Mouse (Mus musculus) heart, embryonic 12.5 days (tissue): ENCODE results near the gene Plppr1. TPM values are rescaled to one million over a fixed set of nuclear protein-coding genes. Genes with fewer than 3 reads are reported as not detected.

Source experiments
- ATAC-seq: fragments of 200-750 bp; cut with Nextera tagmentation; 2 replicates; pipeline ENCODE4 v1.8.0; 2017; ENCODE audit warnings: moderate TSS enrichment, moderate library complexity; ENCODE audit not compliant: insufficient number of reproducible peaks, low FRiP score
- H3K27ac ChIP-seq: fragments of 300-500 bp; sonication (generic); 2 replicates; pipeline ENCODE4 v1.5.1; 2016; ENCODE audit warnings: mild to moderate bottlenecking, moderate library complexity; ENCODE audit not compliant: poor library complexity, severe bottlenecking
- H3K27me3 ChIP-seq: fragments of 300-500 bp; sonication (generic); replicated peaks from 2 replicates; pipeline ENCODE4 v1.6.1; 2016; ENCODE audit warnings: mild to moderate bottlenecking, moderate library complexity
- H3K36me3 ChIP-seq: fragments of 300-500 bp; sonication (generic); 2 replicates; pipeline ENCODE4 v1.6.1; 2016; ENCODE audit warnings: mild to moderate bottlenecking, moderate library complexity
- H3K4me1 ChIP-seq: fragments of 300-500 bp; sonication (generic); replicated peaks from 2 replicates; pipeline ENCODE4 v1.6.1; 2016; ENCODE audit warnings: mild to moderate bottlenecking
- H3K4me2 ChIP-seq: fragments of 300-500 bp; sonication (generic); 2 replicates; pipeline ENCODE4 v1.6.1; 2016; ENCODE audit warnings: mild to moderate bottlenecking, moderate library complexity
- H3K4me3 ChIP-seq: fragments of 300-500 bp; sonication (generic); 2 replicates; pipeline ENCODE4 v1.5.1; 2016; ENCODE audit warnings: mild to moderate bottlenecking
- H3K9ac ChIP-seq: fragments of 300-500 bp; sonication (generic); 2 replicates; pipeline ENCODE4 v1.6.1; 2016; ENCODE audit warnings: mild to moderate bottlenecking, moderate library complexity
- H3K9me3 ChIP-seq: fragments of 300-500 bp; sonication (generic); replicated peaks from 2 replicates; pipeline ENCODE4 v1.6.1; 2016; ENCODE audit warnings: mild to moderate bottlenecking, moderate library complexity
- WGBS: fragments of 180-500 bp; shearing (Covaris S2); methylation state at CpG from one replicate; pipeline ENCODE4 v1.1.7; 2016; 5-methylcytosine and 5-hydroxymethylcytosine counted together
- polyA plus RNA-seq: library from polyadenylated mRNA; unstranded; fragments of >200 nt; fragmentation: Nextera tagmentation; extraction: Ambion mirVana; gene quantifications from 2 replicates; pipeline ENCODE4 v1.2.1, GENCODE M21; 2016

Gene Plppr1
- polyA plus RNA-seq, 1 experiment from 2014 or later, result 2.3 TPM

- H3K9me3 ChIP-seq, result no peaks in the 10 kb centered on the region
- 27% methylated on average over 4 of the region's 4 CpGs for WGBS
- ATAC-seq, result no peak
- H3K9ac ChIP-seq, result no peak overlapping the region
- H3K4me2 ChIP-seq, result no peak overlapping the region
- no peaks in the 10 kb centered on the region for H3K36me3 ChIP-seq
- H3K27ac ChIP-seq, result peak overlapping the region; percentile 85
- no peak overlapping the region for H3K4me3 ChIP-seq
- 0 out of 2 replicates have a peak, but pooled peaks cover 5% of the 10 kb centered on the region for H3K4me1 ChIP-seq
- H3K27me3 ChIP-seq, result no peaks in the 10 kb centered on the region
Observed at GRCm38 (mm10) chr4:49072886-49073285, 13.8 kb downstream of the Plppr1 start.

- Histone ChIP-seq H3K36me3 (no peaks in the 10 kb centered on the region), H3K4me2 (no peak overlapping the region), H3K4me1 (0 out of 2 replicates have a peak, but pooled peaks cover 5% of the 10 kb centered on the region), H3K27ac (no peak overlapping the region), H3K9me3 (no peaks in the 10 kb centered on the region), H3K4me3 (no peak overlapping the region), H3K27me3 (no peaks in the 10 kb centered on the region), H3K9ac (no peak overlapping the region)
- no peak for ATAC-seq
- 88% methylated on average over 2 of the region's 2 CpGs for WGBS
Observed at GRCm38 (mm10) chr4:49075881-49076280, 16.8 kb downstream of the Plppr1 start.

- ATAC-seq, result no peak
- 67% methylated on average over 1 of the region's 1 CpGs for WGBS
- H3K36me3 ChIP-seq, result no peaks in the 10 kb centered on the region
Observed at GRCm38 (mm10) chr4:49079399-49079798, 20.3 kb downstream of the Plppr1 start.

GRCm38 (mm10) chr4:49088205-49088604 lies 29.1 kb downstream of the Plppr1 start:
- no peaks in the 10 kb centered on the region for H3K27me3 ChIP-seq
- H3K4me1 ChIP-seq, result no peaks in the 10 kb centered on the region
- no peak overlapping the region for H3K27ac ChIP-seq
- no peak overlapping the region for H3K4me2 ChIP-seq
- no peak overlapping the region for H3K9ac ChIP-seq
- no peak overlapping the region for H3K4me3 ChIP-seq
- 54% methylated on average over 3 of the region's 3 CpGs for WGBS
- H3K9me3 ChIP-seq, result no peaks in the 10 kb centered on the region
- ATAC-seq, result no peak
- H3K36me3 ChIP-seq, result no peaks in the 10 kb centered on the region

More at GRCm38 (mm10) chr4:49079399-49079798, 20.3 kb downstream of the Plppr1 start:
- Histone ChIP-seq H3K4me2 (no peak overlapping the region), H3K4me3 (no peak overlapping the region), H3K9me3 (no peaks in the 10 kb centered on the region), H3K27ac (no peak overlapping the region), H3K9ac (no peak overlapping the region), H3K4me1 (no peaks in the 10 kb centered on the region), H3K27me3 (no peaks in the 10 kb centered on the region)

GRCm38 (mm10) chr4:49090461-49090860 lies 31.4 kb downstream of the Plppr1 start:
- Histone ChIP-seq H3K27me3 (no peaks in the 10 kb centered on the region), H3K4me2 (no peak overlapping the region), H3K36me3 (no peaks in the 10 kb centered on the region), H3K27ac (no peak overlapping the region), H3K9me3 (no peaks in the 10 kb centered on the region), H3K9ac (no peak overlapping the region), H3K4me3 (no peak overlapping the region), H3K4me1 (no peaks in the 10 kb centered on the region)
- ATAC-seq, result no peak
- WGBS, result 94% methylated on average over 1 of the region's 1 CpGs

GRCm38 (mm10) chr4:49099448-49099847 lies 40.4 kb downstream of the Plppr1 start:
- ATAC-seq, result no peak
- no peak overlapping the region for H3K4me3 ChIP-seq

GRCm38 (mm10) chr4:49101934-49102768 lies 43.1 kb downstream of the Plppr1 start:
- Histone ChIP-seq H3K27ac (no peak overlapping the region), H3K9me3 (no peaks in the 10 kb centered on the region), H3K27me3 (no peaks in the 10 kb centered on the region), H3K4me1 (no peaks in the 10 kb centered on the region), H3K9ac (no peak overlapping the region), H3K4me2 (no peak overlapping the region), H3K36me3 (no peaks in the 10 kb centered on the region), H3K4me3 (no peak overlapping the region)
- ATAC-seq, result no peak
- WGBS, result 69% methylated on average over 7 of the region's 7 CpGs

More at GRCm38 (mm10) chr4:49099448-49099847, 40.4 kb downstream of the Plppr1 start:
- no peaks in the 10 kb centered on the region for H3K4me1 ChIP-seq
- WGBS, result 71% methylated on average over 2 of the region's 2 CpGs
- H3K27me3 ChIP-seq, result no peaks in the 10 kb centered on the region
- no peaks in the 10 kb centered on the region for H3K36me3 ChIP-seq
- no peaks in the 10 kb centered on the region for H3K9me3 ChIP-seq
- H3K9ac ChIP-seq, result no peak overlapping the region
- no peak overlapping the region for H3K4me2 ChIP-seq
- no peak overlapping the region for H3K27ac ChIP-seq

GRCm38 (mm10) chr4:49102769-49103193 lies 43.7 kb downstream of the Plppr1 start:
- H3K27me3 ChIP-seq, result no peaks in the 10 kb centered on the region
- H3K27ac ChIP-seq, result no peak overlapping the region
- no peaks in the 10 kb centered on the region for H3K9me3 ChIP-seq
- no peak overlapping the region for H3K4me2 ChIP-seq
- H3K4me3 ChIP-seq, result no peak overlapping the region
- no peak overlapping the region for H3K9ac ChIP-seq
- ATAC-seq, result no peak
- H3K4me1 ChIP-seq, result no peaks in the 10 kb centered on the region
- WGBS, result 89% methylated on average over 4 of the region's 4 CpGs
- no peaks in the 10 kb centered on the region for H3K36me3 ChIP-seq

- Histone ChIP-seq H3K9ac (no peak overlapping the region), H3K4me2 (no peak overlapping the region)
- 84% methylated on average over 8 of the region's 8 CpGs for WGBS
Observed at GRCm38 (mm10) chr4:49104860-49105259, 45.8 kb downstream of the Plppr1 start.

GRCm38 (mm10) chr4:49107895-49108294 lies 48.8 kb downstream of the Plppr1 start:
- 84% methylated on average over 4 of the region's 4 CpGs for WGBS
- Histone ChIP-seq H3K4me2 (no peak overlapping the region), H3K9ac (no peak overlapping the region), H3K9me3 (no peaks in the 10 kb centered on the region), H3K27me3 (no peaks in the 10 kb centered on the region), H3K36me3 (no peaks in the 10 kb centered on the region), H3K4me3 (no peak overlapping the region), H3K4me1 (peaks cover 15% of the 10 kb centered on the region), H3K27ac (no peak overlapping the region)
- no peak for ATAC-seq

More at GRCm38 (mm10) chr4:49104860-49105259, 45.8 kb downstream of the Plppr1 start:
- Histone ChIP-seq H3K27me3 (no peaks in the 10 kb centered on the region), H3K36me3 (no peaks in the 10 kb centered on the region), H3K4me3 (no peak overlapping the region), H3K9me3 (no peaks in the 10 kb centered on the region), H3K27ac (no peak overlapping the region), H3K4me1 (peaks cover 12% of the 10 kb centered on the region)
- no peak for ATAC-seq

GRCm38 (mm10) chr4:49108371-49108770 lies 49.3 kb downstream of the Plppr1 start:
- no peak for ATAC-seq
- H3K27ac ChIP-seq, result no peak overlapping the region
- H3K27me3 ChIP-seq, result no peaks in the 10 kb centered on the region
- 62% methylated on average over 8 of the region's 8 CpGs for WGBS
- H3K4me3 ChIP-seq, result no peak overlapping the region
- peaks cover 15% of the 10 kb centered on the region for H3K4me1 ChIP-seq
- no peak overlapping the region for H3K9ac ChIP-seq
- H3K4me2 ChIP-seq, result no peak overlapping the region
- H3K36me3 ChIP-seq, result no peaks in the 10 kb centered on the region
- H3K9me3 ChIP-seq, result no peaks in the 10 kb centered on the region
